Mouse (Mus musculus) subcutaneous adipose tissue, adult 2 months (tissue): Measurements from ENCODE around the gene Col13a1. TPM values are rescaled to one million over a fixed set of nuclear protein-coding genes. Genes with fewer than 3 reads are reported as not detected.

ENCODE experiments used
- polyA plus RNA-seq: library from polyadenylated mRNA; depleted of rRNA; stranded (reverse); fragments of >200 nt; gene quantifications from 2 replicates; pipeline ENCODE4 v1.2.3, GENCODE M21; 2012; ENCODE audit warnings: low replicate concordance; rRNA removed

The Col13a1 gene
- polyA plus RNA-seq = 0.24 and 0.95 TPM in 2 replicates

GRCm38 (mm10) chr10:61978866-61979340 lies at the start of gene Col13a1:
TSS of gene Col13a1 (minus strand) at chr10:61979108.

Other genes with a start within 250 kb of the Col13a1 start
- 1.3 and 14.0 TPM in 2 replicates for gene H2afy2, start 195.0 kb downstream of the Col13a1 start, polyA plus RNA-seq
- gene Neurog3, start 154.0 kb upstream of the Col13a1 start, polyA plus RNA-seq = not detected in 2 replicates
- 1.9 and 4.6 TPM in 2 replicates for gene Fam241b, start 164.8 kb upstream of the Col13a1 start, polyA plus RNA-seq